Mouse (Mus musculus) CH12.LX (cell line): ENCODE measurements around the gene Gm49387.

ENCODE experiments used
- CTCF ChIP-seq, 2 experiments: IDR thresholded peaks in 1 of 2; conservative IDR thresholded peaks in 1 of 2; 2 replicates each; pipeline ENCODE4 v1.5.1; 2011 to 2012; ENCODE audit warnings: low read depth in 2 of 2, low read length in 2 of 2, improper control_type of control experiment in 1 of 2, inconsistent platforms in 1 of 2, mild to moderate bottlenecking in 1 of 2, moderate library complexity in 1 of 2
- MAX ChIP-seq: IDR thresholded peaks from 2 replicates; pipeline ENCODE4 v1.6.1; 2011; ENCODE audit warnings: low read length, improper control_type of control experiment
- NRF1 ChIP-seq: IDR thresholded peaks from 2 replicates; pipeline ENCODE4 v1.6.1; 2014; ENCODE audit warnings: low read depth, mild to moderate bottlenecking, inconsistent platforms, low read length, improper control_type of control experiment, moderate library complexity

GRCm38 (mm10) chr14:31509911-31510310 is 130.8 kb downstream of the Gm49387 start:
- no peak for TF ChIP-seq MAX
- no peak for TF ChIP-seq NRF1
- no peak for TF ChIP-seq CTCF (conservative IDR thresholded peaks at IDR 0.05 in 1 of 2, IDR thresholded peaks at IDR 0.05 in 1 of 2; ENCODE audit: low read depth in 2 of 2, low read length in 2 of 2)
